ENCODE assay signal across 8 mouse cellular contexts in the genomic region with DNA sequence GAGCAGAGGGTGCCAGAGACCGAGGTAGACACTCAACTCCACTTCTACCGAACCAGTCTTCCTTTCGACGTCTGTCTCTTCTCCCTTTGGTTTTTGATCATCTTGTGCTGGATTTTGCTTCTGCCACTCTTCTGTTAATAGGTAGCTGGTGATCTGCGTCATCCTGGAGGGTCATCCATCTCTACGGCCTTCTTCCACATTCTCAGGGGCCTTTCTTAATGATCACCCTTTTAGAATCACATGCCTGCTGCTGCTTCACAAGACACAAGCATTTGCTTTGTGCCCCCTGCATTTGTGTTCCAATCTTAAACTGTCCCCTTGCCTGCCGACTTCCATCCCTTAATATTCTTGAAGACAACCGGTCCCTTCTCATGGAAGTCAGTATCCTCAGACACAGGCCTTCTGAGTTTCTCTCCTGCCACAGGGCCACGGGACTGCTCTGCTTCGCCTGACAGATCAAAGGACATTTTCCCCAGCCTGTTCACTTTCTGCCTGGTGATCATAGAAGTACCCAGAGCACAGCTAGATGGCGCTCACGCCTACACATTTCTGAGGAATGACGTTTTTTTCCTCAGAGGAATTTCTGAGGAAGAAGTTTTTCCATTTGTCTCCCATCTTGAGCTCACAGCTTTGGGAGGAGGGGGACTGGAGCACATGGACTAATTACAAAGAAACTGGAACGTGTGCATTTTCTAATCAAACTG.
A peak's percentile ranks its signal among the peaks of the same experiment; 100 is the strongest.
DNase-seq lines count a peak whose midpoint lies in the region; ATAC-seq lines count a peak whose summit lies in the region.

No protein-coding gene starts in this region.

- H3K36me3 ChIP-seq in hindbrain, embryonic 14.5 days (replicated peaks; ENCODE audit: control insufficient read depth, insufficient read depth), result no peaks in the 10 kb centered on the region

- H3K4me3 ChIP-seq in hindbrain, embryonic 14.5 days (replicated peaks; ENCODE audit: low read length), result no peak overlapping the region

- peaks cover 24% of the 10 kb centered on the region for H3K27me3 ChIP-seq in hindbrain, embryonic 14.5 days (ENCODE audit: control insufficient read depth, insufficient read depth, low read length)

- intact Hi-C loops in left cerebral cortex, postnatal 14 days (cut with DNase I), result loop anchor here (5.0 kb wide), 1 partner anchor 181 kb away; no protein-coding TSS in a partner anchor

- no peak overlapping the region for H3K27ac ChIP-seq in hindbrain, embryonic 14.5 days

- peak; percentile 51 for DNase-seq in urinary bladder, postnatal 25 days (ENCODE audit: low spot score)
- no peak for DNase-seq in urinary bladder, adult 2 months (ENCODE audit: low spot score)
- peak; percentile 38 for DNase-seq in cerebellum, adult 8-10 months
- peak; percentile 87 for DNase-seq in forelimb bud, embryonic 11.5 days (ENCODE audit: low read depth, low spot score)
- DNase-seq in hindbrain, embryonic 14.5 days (ENCODE audit: low spot score), result peak; percentile 84
- peak; percentile 63 to 72 for DNase-seq in left cerebral cortex, postnatal 14 days (ENCODE audit: low spot score in 2 of 2)
- DNase-seq in ovary, postnatal 14 days (ENCODE audit: low spot score), result peak; percentile 46

- no peak overlapping the region for H3K4me2 ChIP-seq in hindbrain, embryonic 14.5 days (replicated peaks)

- no peak overlapping the region for H3K9ac ChIP-seq in hindbrain, embryonic 14.5 days

- H3K9me3 ChIP-seq in hindbrain, embryonic 14.5 days (ENCODE audit: control insufficient read depth, low read length), result no peaks in the 10 kb centered on the region

- WGBS in hindbrain, embryonic 14.5 days, result 23% methylated on average over 14 of the region's 14 CpGs

- H3K4me1 ChIP-seq in hindbrain, embryonic 14.5 days (replicated peaks; ENCODE audit: control insufficient read depth, insufficient read depth, low read length), result no peaks in the 10 kb centered on the region

- no peak for ATAC-seq in hindbrain, embryonic 14.5 days (ENCODE audit: low FRiP score)
- no peak for ATAC-seq in megakaryocyte, adult 5-6 weeks (ENCODE audit: poor library complexity, severe bottlenecking)
